Mouse (Mus musculus) ES-E14 (cell line): ENCODE measurements at regions not wholly inside any gene's neighbourhood (a gene's known extent, or its start where the extent isn't known, plus 50 kb on each side); places are given as distances from the start of the nearest gene placed in this dataset.

Experiments used
- CHD2 ChIP-seq: IDR thresholded peaks from 2 replicates; pipeline ENCODE4 v1.6.1; 2014; ENCODE audit warnings: mild to moderate bottlenecking, low read depth, low read length, inconsistent platforms
- MAFK ChIP-seq: IDR thresholded peaks from 2 replicates; pipeline ENCODE4 v1.6.1; 2014; ENCODE audit warnings: mild to moderate bottlenecking, low read depth, low read length, inconsistent platforms; ENCODE audit not compliant: insufficient read depth
- ZC3H11A ChIP-seq: IDR thresholded peaks from 2 replicates; pipeline ENCODE4 v1.6.1; 2012; ENCODE audit warnings: low read depth, mild to moderate bottlenecking, inconsistent platforms, low read length, borderline replicate concordance
- ZNF384 ChIP-seq: IDR thresholded peaks from 2 replicates; pipeline ENCODE4 v1.6.1; 2012; ENCODE audit warnings: low read depth, low read length, inconsistent platforms

GRCm38 (mm10) chr19:49372921-49373320 lies 1167.1 kb downstream of the Sorcs3 start:
- no peak for TF ChIP-seq ZNF384
- no peak for TF ChIP-seq MAFK
- no peak for TF ChIP-seq ZC3H11A
- no peak for TF ChIP-seq CHD2
